Mouse (Mus musculus): ENCODE measurements at regions not wholly inside any gene's neighbourhood (a gene's known extent, or its start where the extent isn't known, plus 50 kb on each side); places are given as distances from the start of the nearest gene placed in this dataset.

GRCm38 (mm10) chr8:126851780-126852179 lies 93.9 kb downstream of the Tomm20 start:
- Histone ChIP-seq H3K27ac (no peak overlapping the region), H3K9me3 (no peaks in the 10 kb centered on the region), H3K4me1 (replicated peaks) (peaks cover 52% of the 10 kb centered on the region), H3K4me3 (no peak overlapping the region), H3K36me3 (no peaks in the 10 kb centered on the region), H3K27me3 (ENCODE audit: insufficient read depth, poor library complexity, severe bottlenecking) (no peaks in the 10 kb centered on the region)
- WGBS, result 87% methylated on average over 3 of the region's 3 CpGs
- DNase-seq (ENCODE audit: low spot score), result no peak

GRCm38 (mm10) chr8:126850189-126850535 lies 95.5 kb downstream of the Tomm20 start:
- Histone ChIP-seq H3K9me3 (no peaks in the 10 kb centered on the region), H3K4me3 (no peak overlapping the region), H3K36me3 (no peaks in the 10 kb centered on the region), H3K4me1 (replicated peaks) (peaks cover 56% of the 10 kb centered on the region), H3K27me3 (ENCODE audit: insufficient read depth, poor library complexity, severe bottlenecking) (no peaks in the 10 kb centered on the region), H3K27ac (peak overlapping the region; percentile 41)
- 59% methylated on average over 1 of the region's 1 CpGs for WGBS
- no peak for DNase-seq (ENCODE audit: low spot score)

- Histone ChIP-seq H3K36me3 (no peaks in the 10 kb centered on the region), H3K27me3 (ENCODE audit: insufficient read depth, poor library complexity, severe bottlenecking) (no peaks in the 10 kb centered on the region), H3K4me3 (no peak overlapping the region), H3K4me1 (replicated peaks) (peaks cover 55% of the 10 kb centered on the region), H3K9me3 (no peaks in the 10 kb centered on the region), H3K27ac (peak overlapping the region; percentile 41)
- 68% methylated on average over 9 of the region's 9 CpGs for WGBS
- DNase-seq (ENCODE audit: low spot score), result peak; percentile 31
These were observed 96.0 kb downstream of the Tomm20 start for GRCm38 (mm10) chr8:126849411-126850188.

- 86% methylated on average over 13 of the region's 13 CpGs for WGBS
- Histone ChIP-seq H3K27me3 (ENCODE audit: insufficient read depth, poor library complexity, severe bottlenecking) (no peaks in the 10 kb centered on the region), H3K27ac (no peak overlapping the region; the same call in 1 of the 2 replicates), H3K9me3 (no peaks in the 10 kb centered on the region), H3K4me1 (replicated peaks) (peaks cover 46% of the 10 kb centered on the region), H3K4me3 (no peak overlapping the region), H3K36me3 (no peaks in the 10 kb centered on the region)
- DNase-seq (ENCODE audit: low spot score), result no peak
These were observed 97.1 kb downstream of the Tomm20 start for GRCm38 (mm10) chr8:126848369-126849105.

- Histone ChIP-seq H3K27me3 (ENCODE audit: insufficient read depth, poor library complexity, severe bottlenecking) (no peaks in the 10 kb centered on the region), H3K4me1 (replicated peaks) (peaks cover 40% of the 10 kb centered on the region), H3K9me3 (no peaks in the 10 kb centered on the region), H3K36me3 (no peaks in the 10 kb centered on the region), H3K4me3 (no peak overlapping the region), H3K27ac (peak overlapping the region; percentile 26)
- DNase-seq (ENCODE audit: low spot score), result no peak
- WGBS, result 66% methylated on average over 8 of the region's 8 CpGs
These were observed 97.8 kb downstream of the Tomm20 start for GRCm38 (mm10) chr8:126847664-126848353.

- Histone ChIP-seq H3K27ac (no peak overlapping the region), H3K9me3 (no peaks in the 10 kb centered on the region), H3K36me3 (no peaks in the 10 kb centered on the region), H3K27me3 (ENCODE audit: insufficient read depth, poor library complexity, severe bottlenecking) (no peaks in the 10 kb centered on the region), H3K4me1 (replicated peaks) (peaks cover 39% of the 10 kb centered on the region), H3K4me3 (no peak overlapping the region)
- WGBS, result 75% methylated on average over 3 of the region's 3 CpGs
- no peak for DNase-seq (ENCODE audit: low spot score)
These were observed 99.5 kb downstream of the Tomm20 start for GRCm38 (mm10) chr8:126846188-126846565.

GRCm38 (mm10) chr8:126845530-126846187 lies 100.0 kb downstream of the Tomm20 start:
- Histone ChIP-seq H3K4me3 (no peak overlapping the region), H3K9me3 (no peaks in the 10 kb centered on the region), H3K27me3 (ENCODE audit: insufficient read depth, poor library complexity, severe bottlenecking) (no peaks in the 10 kb centered on the region), H3K4me1 (replicated peaks) (peaks cover 44% of the 10 kb centered on the region), H3K27ac (no peak overlapping the region), H3K36me3 (no peaks in the 10 kb centered on the region)
- WGBS, result 89% methylated on average over 14 of the region's 14 CpGs
- no peak for DNase-seq (ENCODE audit: low spot score)

GRCm38 (mm10) chr8:126844627-126845026 lies 101.0 kb downstream of the Tomm20 start:
- no peak for DNase-seq (ENCODE audit: low spot score)
- Histone ChIP-seq H3K4me1 (replicated peaks) (peaks cover 49% of the 10 kb centered on the region), H3K27ac (no peak overlapping the region; the same call in 1 of the 2 replicates), H3K36me3 (no peaks in the 10 kb centered on the region), H3K27me3 (ENCODE audit: insufficient read depth, poor library complexity, severe bottlenecking) (no peaks in the 10 kb centered on the region), H3K9me3 (no peaks in the 10 kb centered on the region), H3K4me3 (no peak overlapping the region)
- 88% methylated on average over 4 of the region's 4 CpGs for whole genome bisulfite sequencing

- H3K9me3 ChIP-seq, result no peaks in the 10 kb centered on the region
- H3K27ac ChIP-seq, result peak overlapping the region; percentile 64
- no peak overlapping the region for H3K4me3 ChIP-seq
- peaks cover 54% of the 10 kb centered on the region for H3K4me1 ChIP-seq (replicated peaks)
- no peak for DNase-seq (ENCODE audit: low spot score)
- no peaks in the 10 kb centered on the region for H3K27me3 ChIP-seq (ENCODE audit: insufficient read depth, poor library complexity, severe bottlenecking)
- 56% methylated on average over 7 of the region's 7 CpGs for WGBS
- no peaks in the 10 kb centered on the region for H3K36me3 ChIP-seq
These were observed 104.5 kb downstream of the Tomm20 start for GRCm38 (mm10) chr8:126841187-126841586.

- Histone ChIP-seq H3K4me3 (peak overlapping the region; percentile 29), H3K27me3 (ENCODE audit: insufficient read depth, poor library complexity, severe bottlenecking) (no peaks in the 10 kb centered on the region), H3K9me3 (no peaks in the 10 kb centered on the region), H3K27ac (peak overlapping the region; percentile 91), H3K4me1 (replicated peaks) (peaks cover 55% of the 10 kb centered on the region), H3K36me3 (no peaks in the 10 kb centered on the region)
- 19% methylated on average over 5 of the region's 5 CpGs for WGBS
- peak; percentile 72 for DNase-seq (ENCODE audit: low spot score)
These were observed 105.8 kb downstream of the Tomm20 start for GRCm38 (mm10) chr8:126839712-126840355.

- peak; percentile 86 for DNase-seq (ENCODE audit: low spot score)
- H3K4me3 ChIP-seq, result peak overlapping the region; percentile 29
- H3K36me3 ChIP-seq, result no peaks in the 10 kb centered on the region
- peak overlapping the region; percentile 91 for H3K27ac ChIP-seq
- 8% methylated on average over 8 of the region's 8 CpGs for WGBS
- H3K4me1 ChIP-seq (replicated peaks), result peaks cover 58% of the 10 kb centered on the region
- no peaks in the 10 kb centered on the region for H3K27me3 ChIP-seq (ENCODE audit: insufficient read depth, poor library complexity, severe bottlenecking)
- H3K9me3 ChIP-seq, result no peaks in the 10 kb centered on the region
These were observed 106.5 kb downstream of the Tomm20 start for GRCm38 (mm10) chr8:126839039-126839711.

- Histone ChIP-seq H3K36me3 (no peaks in the 10 kb centered on the region), H3K27me3 (ENCODE audit: insufficient read depth, poor library complexity, severe bottlenecking) (no peaks in the 10 kb centered on the region), H3K9me3 (no peaks in the 10 kb centered on the region), H3K27ac (peak overlapping the region; percentile 91), H3K4me1 (replicated peaks) (peaks cover 66% of the 10 kb centered on the region), H3K4me3 (no peak overlapping the region)
- DNase-seq (ENCODE audit: low spot score), result no peak
- 85% methylated on average over 7 of the region's 7 CpGs for WGBS
These were observed 107.4 kb downstream of the Tomm20 start for GRCm38 (mm10) chr8:126838228-126838627.

All from hindbrain, embryonic 10.5 days (tissue).